Mouse (Mus musculus): ENCODE results near the gene Gm8765.
"Not testable (repeated sequence)": the region's sequence is repeated elsewhere in the genome, so short reads cannot be mapped to it uniquely, and the experiment has no call there.

The Gm8765 gene

GRCm38 (mm10) chr13:50698012-50698411 is at the start of gene Gm8765:
Gm8765 (plus strand) TSS chr13:50698312.
- TF ChIP-seq GATA4 (IDR thresholded peaks at IDR 0.05; ENCODE audit: insufficient replicate concordance, low read length) = not testable (repeated sequence)

- TF ChIP-seq GATA4 (IDR thresholded peaks at IDR 0.05; ENCODE audit: insufficient replicate concordance, low read length) = no peak
Observed at GRCm38 (mm10) chr13:50751732-50752131, 53.6 kb downstream of the Gm8765 start.

Measured in liver, adult (tissue).